Mouse (Mus musculus) heart, embryonic 13.5 days (tissue): ENCODE measurements around the gene Olfr1493-ps1. TPM values are rescaled to one million over a fixed set of nuclear protein-coding genes. Genes with fewer than 3 reads are reported as not detected.

Experiments
- ATAC-seq: fragments of 200-750 bp; cut with Nextera tagmentation; 2 replicates; pipeline ENCODE4 v1.8.0; 2017; ENCODE audit warnings: moderate TSS enrichment; ENCODE audit not compliant: insufficient number of reproducible peaks, low FRiP score, low TSS enrichment; ENCODE audit errors: extremely low read depth
- H3K27ac ChIP-seq: fragments of 300-500 bp; sonication (generic); replicated peaks from 2 replicates; pipeline ENCODE4 v1.5.1; 2015; ENCODE audit warnings: moderate library complexity, mild to moderate bottlenecking, inconsistent platforms
- H3K27me3 ChIP-seq: fragments of 300-500 bp; sonication (generic); replicated peaks from 2 replicates; pipeline ENCODE4 v1.6.1; 2015; ENCODE audit warnings: mild to moderate bottlenecking, inconsistent platforms
- H3K36me3 ChIP-seq: fragments of 300-500 bp; sonication (generic); 2 replicates; pipeline ENCODE4 v1.6.1; 2015; ENCODE audit warnings: mild to moderate bottlenecking, inconsistent platforms
- H3K4me1 ChIP-seq: fragments of 300-500 bp; sonication (generic); 2 replicates; pipeline ENCODE4 v1.6.1; 2015; ENCODE audit warnings: inconsistent platforms
- H3K4me2 ChIP-seq: fragments of 300-500 bp; sonication (generic); 2 replicates; pipeline ENCODE4 v1.6.1; 2015; ENCODE audit warnings: inconsistent platforms, mild to moderate bottlenecking, moderate library complexity
- H3K4me3 ChIP-seq: fragments of 300-500 bp; sonication (generic); 2 replicates; pipeline ENCODE4 v1.5.1; 2015; ENCODE audit warnings: moderate library complexity, mild to moderate bottlenecking, inconsistent platforms
- H3K9ac ChIP-seq: fragments of 300-500 bp; sonication (generic); 2 replicates; pipeline ENCODE4 v1.6.1; 2015; ENCODE audit warnings: inconsistent platforms, mild to moderate bottlenecking, moderate library complexity
- H3K9me3 ChIP-seq: fragments of 300-500 bp; sonication (generic); 2 replicates; pipeline ENCODE4 v1.6.1; 2016; ENCODE audit warnings: inconsistent platforms
- WGBS: fragments of 180-500 bp; shearing (Covaris S2); methylation state at CpG from one replicate; pipeline ENCODE4 v1.1.7; 2015; ENCODE audit warnings: mixed read lengths; 5-methylcytosine and 5-hydroxymethylcytosine counted together
- polyA plus RNA-seq: library from polyadenylated mRNA; unstranded; fragments of >200 nt; fragmentation: Nextera tagmentation; extraction: Ambion mirVana; gene quantifications from 2 replicates; pipeline ENCODE4 v1.2.1, GENCODE M21; 2015

Olfr1493-ps1 gene
- polyA plus RNA-seq: not detected in 2 replicates

- Histone ChIP-seq H3K27ac (no peak within 1 kb of the TSS), H3K4me1 (no peaks in the 10 kb centered on the region), H3K4me3 (no peak within 1 kb of the TSS), H3K36me3 (no peaks in the 10 kb centered on the region), H3K9me3 (no peaks in the 10 kb centered on the region; the same call in 1 of the 2 replicates), H3K4me2 (no peak within 1 kb of the TSS), H3K9ac (no peak within 1 kb of the TSS), H3K27me3 (no peaks in the 10 kb centered on the region)
- no peak for ATAC-seq
- 46% methylated on average over 2 of the region's 2 CpGs for WGBS
Observed at GRCm38 (mm10) chr19:13722978-13723377, at the start of gene Olfr1493-ps1. Gene Olfr1493-ps1 (plus strand): TSS chr19:13723278.

GRCm38 (mm10) chr19:13696968-13697367, 26.1 kb upstream of the Olfr1493-ps1 start, which contains the start of gene Olfr1491:
Gene Olfr1491 (plus strand): TSS chr19:13697268.
- Histone ChIP-seq H3K4me1 (no peaks in the 10 kb centered on the region), H3K9ac (no peak within 1 kb of the TSS), H3K36me3 (no peaks in the 10 kb centered on the region), H3K27me3 (no peaks in the 10 kb centered on the region), H3K4me2 (no peak within 1 kb of the TSS), H3K9me3 (no peaks in the 10 kb centered on the region), H3K27ac (no peak within 1 kb of the TSS), H3K4me3 (no peak within 1 kb of the TSS)
- ATAC-seq: no peak
- WGBS: 54% methylated on average over 3 of the region's 3 CpGs

DNA sequence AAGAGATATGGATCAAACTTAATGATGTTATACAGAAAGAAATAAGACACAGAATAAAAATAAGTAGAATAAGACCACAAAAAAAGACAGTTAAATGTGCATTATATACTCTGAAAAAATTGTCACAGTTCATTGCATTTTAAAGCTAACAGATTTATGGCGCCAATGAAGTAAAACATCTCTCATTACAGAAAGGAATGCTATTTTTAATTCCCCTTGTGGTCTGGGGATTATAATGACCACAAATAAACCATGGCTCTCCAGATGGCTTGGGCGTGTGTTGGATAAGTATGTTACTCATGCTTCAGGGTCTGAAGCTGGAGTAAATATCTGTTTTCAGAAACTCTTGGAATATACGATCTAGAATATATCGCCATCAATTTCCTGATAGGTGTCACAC, 16.4 kb downstream of the Olfr1493-ps1 start, which contains the start of gene Olfr1494:
TSS of gene Olfr1494 (plus strand) at position 301 of the 400 bp plus-strand sequence.
- Histone ChIP-seq H3K9me3 (peaks cover 6% of the 10 kb centered on the region; the same call in 1 of the 2 replicates), H3K4me2 (no peak within 1 kb of the TSS), H3K9ac (no peak within 1 kb of the TSS), H3K27ac (no peak within 1 kb of the TSS), H3K4me3 (no peak within 1 kb of the TSS), H3K36me3 (no peaks in the 10 kb centered on the region), H3K27me3 (no peaks in the 10 kb centered on the region), H3K4me1 (no peaks in the 10 kb centered on the region)
- WGBS: 81% methylated on average over 4 of the region's 4 CpGs
- ATAC-seq: no peak

DNA sequence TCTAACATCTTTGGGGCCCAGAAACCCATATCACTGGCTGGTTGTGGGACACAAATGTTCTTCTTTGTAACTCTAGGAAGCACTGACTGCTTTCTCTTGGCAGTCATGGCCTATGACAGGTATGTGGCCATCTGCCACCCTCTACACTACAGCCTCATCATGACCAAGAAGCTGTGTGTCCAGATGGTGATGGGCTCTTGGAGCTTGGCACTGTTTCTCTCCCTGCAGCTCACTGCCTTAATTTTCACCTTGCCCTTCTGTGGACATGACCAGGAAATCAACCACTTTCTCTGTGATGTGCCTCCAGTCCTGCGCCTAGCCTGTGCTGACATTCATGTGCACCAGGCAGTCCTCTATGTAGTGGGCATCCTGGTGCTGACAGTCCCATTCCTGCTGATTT, 26.3 kb downstream of the Olfr1493-ps1 start:
- Histone ChIP-seq H3K27ac (no peak overlapping the region), H3K4me2 (no peak overlapping the region), H3K36me3 (no peaks in the 10 kb centered on the region), H3K4me1 (no peaks in the 10 kb centered on the region), H3K9ac (no peak overlapping the region), H3K4me3 (no peak overlapping the region), H3K9me3 (no peaks in the 10 kb centered on the region), H3K27me3 (no peaks in the 10 kb centered on the region)
- ATAC-seq: no peak
- 83% methylated on average over 1 of the region's 1 CpGs for WGBS

- WGBS: 66% methylated on average over 3 of the region's 3 CpGs
- no peaks in the 10 kb centered on the region for H3K27me3 ChIP-seq
- no peak within 1 kb of the TSS for H3K27ac ChIP-seq
- no peaks in the 10 kb centered on the region for H3K36me3 ChIP-seq
- no peaks in the 10 kb centered on the region for H3K4me1 ChIP-seq
- H3K4me3 ChIP-seq: no peak within 1 kb of the TSS
- H3K9me3 ChIP-seq: peaks cover 6% of the 10 kb centered on the region; the same call in 1 of the 2 replicates
- H3K4me2 ChIP-seq: no peak within 1 kb of the TSS
- H3K9ac ChIP-seq: no peak within 1 kb of the TSS
- ATAC-seq: no peak
Observed at GRCm38 (mm10) chr19:13764306-13764705, 41.2 kb downstream of the Olfr1493-ps1 start, which contains the start of gene Olfr1495. Gene Olfr1495 (plus strand): TSS chr19:13764606.

DNA sequence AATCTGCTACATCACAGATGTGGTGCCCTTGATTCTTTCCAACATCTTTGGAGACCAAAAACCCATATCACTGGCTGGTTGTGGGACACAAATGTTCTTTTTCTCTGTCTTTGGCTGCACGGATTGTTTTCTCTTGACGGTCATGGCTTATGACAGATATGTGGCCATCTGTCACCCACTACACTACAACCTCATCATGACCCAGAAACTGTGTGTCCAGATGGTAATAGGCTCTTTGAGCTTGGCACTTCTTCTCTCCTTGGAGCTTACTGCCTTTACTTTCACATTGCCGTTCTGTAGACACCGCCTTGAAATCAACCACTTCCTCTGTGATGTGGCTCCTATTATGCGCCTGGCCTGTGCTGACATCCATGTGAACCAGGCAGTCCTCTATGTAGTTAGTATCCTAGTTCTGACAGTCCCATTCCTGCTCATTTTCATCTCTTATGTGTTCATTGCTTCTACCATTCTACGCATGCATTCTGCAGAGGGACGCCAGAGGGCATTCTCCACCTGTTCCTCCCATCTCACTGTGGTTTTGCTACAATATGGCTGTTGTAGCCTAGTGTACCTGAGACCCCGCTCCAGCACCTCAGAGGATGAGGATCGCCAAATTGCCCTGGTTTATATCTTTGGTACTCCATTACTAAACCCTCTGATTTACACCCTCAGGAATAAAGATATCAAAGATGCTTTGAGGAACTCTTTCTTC, 45.6 kb downstream of the Olfr1493-ps1 start:
- no peaks in the 10 kb centered on the region for H3K27me3 ChIP-seq
- H3K9me3 ChIP-seq: peaks cover 6% of the 10 kb centered on the region; the same call in 1 of the 2 replicates
- 81% methylated on average over 9 of the region's 9 CpGs for WGBS

DNA sequence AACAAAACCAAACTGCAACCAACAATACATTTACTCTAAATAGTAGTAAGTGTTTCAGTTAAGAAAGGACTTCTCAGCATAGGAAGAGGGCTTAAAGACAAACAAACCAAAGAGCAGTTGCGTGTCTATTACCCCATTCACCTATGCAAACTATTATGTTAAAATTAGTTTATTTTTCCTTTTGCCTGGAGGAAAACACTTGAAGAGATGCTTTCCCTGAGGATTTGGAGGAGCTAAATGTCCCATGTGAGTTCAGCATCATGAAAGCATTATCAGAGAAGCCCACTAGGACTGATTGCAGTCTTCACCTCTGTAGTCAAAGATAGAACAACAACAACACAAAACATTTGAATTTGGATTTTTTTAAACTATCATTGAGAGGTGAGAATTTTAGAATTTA, 54.5 kb downstream of the Olfr1493-ps1 start, which contains the start of gene Olfr1496:
TSS of gene Olfr1496 (plus strand) at position 301 of the 400 bp plus-strand sequence.
- Histone ChIP-seq H3K4me2 (no peak within 1 kb of the TSS), H3K4me3 (no peak within 1 kb of the TSS), H3K4me1 (no peaks in the 10 kb centered on the region), H3K27ac (no peak within 1 kb of the TSS), H3K9ac (no peak within 1 kb of the TSS), H3K36me3 (no peaks in the 10 kb centered on the region), H3K27me3 (no peaks in the 10 kb centered on the region), H3K9me3 (no peaks in the 10 kb centered on the region)
- WGBS: 58% methylated on average over 1 of the region's 1 CpGs
- ATAC-seq: no peak

More for the DNA sequence above, 45.6 kb downstream of the Olfr1493-ps1 start:
- no peak for ATAC-seq
- H3K27ac ChIP-seq: no peak overlapping the region
- no peak overlapping the region for H3K4me2 ChIP-seq
- H3K9ac ChIP-seq: no peak overlapping the region
- no peaks in the 10 kb centered on the region for H3K4me1 ChIP-seq
- no peaks in the 10 kb centered on the region for H3K36me3 ChIP-seq
- no peak overlapping the region for H3K4me3 ChIP-seq

Other genes with a start within 250 kb of the Olfr1493-ps1 start
- not detected in 2 replicates for gene Olfr1475, start 243.1 kb upstream of the Olfr1493-ps1 start, polyA plus RNA-seq
- not detected in 2 replicates for gene Olfr1477, start 222.7 kb upstream of the Olfr1493-ps1 start, polyA plus RNA-seq
- gene Olfr1480, start 195.4 kb upstream of the Olfr1493-ps1 start, polyA plus RNA-seq: not detected in 2 replicates
- gene Olfr1484, start 139.8 kb upstream of the Olfr1493-ps1 start, polyA plus RNA-seq: not detected in 2 replicates
- not detected in 2 replicates for gene Olfr1487, start 105.9 kb upstream of the Olfr1493-ps1 start, polyA plus RNA-seq
- gene Olfr1489, start 91.7 kb upstream of the Olfr1493-ps1 start, polyA plus RNA-seq: not detected in 2 replicates
- not detected in 2 replicates for gene Olfr1490, start 72.2 kb upstream of the Olfr1493-ps1 start, polyA plus RNA-seq
- gene Olfr1491, start 26.0 kb upstream of the Olfr1493-ps1 start, polyA plus RNA-seq: not detected in 2 replicates
- not detected in 2 replicates for gene Olfr1494, start 16.4 kb downstream of the Olfr1493-ps1 start, polyA plus RNA-seq
- gene Olfr1495, start 41.3 kb downstream of the Olfr1493-ps1 start, polyA plus RNA-seq: not detected in 2 replicates
- not detected in 2 replicates for gene Olfr1496, start 54.6 kb downstream of the Olfr1493-ps1 start, polyA plus RNA-seq
- gene Olfr1497, start 74.9 kb downstream of the Olfr1493-ps1 start, polyA plus RNA-seq: not detected in 2 replicates
- not detected in 2 replicates for gene Olfr1499, start 96.2 kb downstream of the Olfr1493-ps1 start, polyA plus RNA-seq
- not detected in 2 replicates for gene Olfr1500, start 107.2 kb downstream of the Olfr1493-ps1 start, polyA plus RNA-seq
- not detected in 2 replicates for gene Olfr1501, start 127.4 kb downstream of the Olfr1493-ps1 start, polyA plus RNA-seq
- gene Olfr1502, start 138.5 kb downstream of the Olfr1493-ps1 start, polyA plus RNA-seq: not detected in 2 replicates
- not detected in 2 replicates for gene Olfr1504, start 174.7 kb downstream of the Olfr1493-ps1 start, polyA plus RNA-seq
- gene Olfr1505, start 190.3 kb downstream of the Olfr1493-ps1 start, polyA plus RNA-seq: not detected in 2 replicates